Mouse (Mus musculus) embryonic facial prominence, embryonic 14.5 days (tissue): ENCODE data around the gene Klhl35. TPM values are rescaled to one million over a fixed set of nuclear protein-coding genes. Genes with fewer than 3 reads are reported as not detected.

Experiments
- ATAC-seq: fragments of 200-750 bp; cut with Nextera tagmentation; 2 replicates; pipeline ENCODE4 v1.8.0; 2017; ENCODE audit warnings: low read depth, moderate number of reproducible peaks, moderate TSS enrichment
- DNase-seq: peaks from one replicate; pipeline ENCODE4 v3.0.0-alpha.2; 2015; ENCODE audit warnings: low spot score
- H3K27ac ChIP-seq: fragments of 300-500 bp; sonication (generic); replicated peaks from 2 replicates; pipeline ENCODE4 v1.5.1; 2014; ENCODE audit warnings: low read depth, mild to moderate bottlenecking, low read length, moderate library complexity
- H3K27me3 ChIP-seq: fragments of 300-500 bp; sonication (generic); replicated peaks from 2 replicates; pipeline ENCODE4 v1.6.1; 2014; ENCODE audit warnings: low read length; ENCODE audit not compliant: control insufficient read depth, insufficient read depth
- H3K36me3 ChIP-seq: fragments of 300-500 bp; sonication (generic); 2 replicates; pipeline ENCODE4 v1.6.1; 2014; ENCODE audit warnings: low read length, mixed read lengths; ENCODE audit not compliant: control insufficient read depth, insufficient read depth
- H3K4me1 ChIP-seq: fragments of 300-500 bp; sonication (generic); 2 replicates; pipeline ENCODE4 v1.6.1; 2014; ENCODE audit warnings: antibody characterized with exemption, low read length; ENCODE audit not compliant: control insufficient read depth, insufficient read depth
- H3K4me2 ChIP-seq: fragments of 300-500 bp; sonication (generic); 2 replicates; pipeline ENCODE4 v1.6.1; 2014; ENCODE audit warnings: low read depth, mild to moderate bottlenecking, low read length, moderate library complexity, mixed read lengths
- H3K4me3 ChIP-seq: fragments of 300-500 bp; sonication (generic); 2 replicates; pipeline ENCODE4 v1.5.1; 2014; ENCODE audit warnings: low read depth, mild to moderate bottlenecking, low read length
- H3K9ac ChIP-seq: fragments of 300-500 bp; sonication (generic); 2 replicates; pipeline ENCODE4 v1.6.1; 2014; ENCODE audit warnings: low read depth, mild to moderate bottlenecking, low read length, moderate library complexity, mixed read lengths
- H3K9me3 ChIP-seq: fragments of 300-500 bp; sonication (generic); 2 replicates; pipeline ENCODE4 v1.6.1; 2016; ENCODE audit warnings: low read length; ENCODE audit not compliant: control insufficient read depth
- WGBS: fragments of 180-500 bp; shearing (Covaris S2); extraction: QIAGEN DNeasy Blood & Tissue Kit; methylation state at CpG from one replicate; pipeline ENCODE4 v1.1.7; 2014; 5-methylcytosine and 5-hydroxymethylcytosine counted together
- polyA plus RNA-seq: library from polyadenylated mRNA; unstranded; fragments of >200 nt; fragmentation: Nextera tagmentation; extraction: Ambion mirVana; gene quantifications from 2 replicates; pipeline ENCODE4 v1.2.1, GENCODE M21; 2014

The Klhl35 gene
- polyA plus RNA-seq, 1 experiment from 2014 or later: 0.74 TPM

DNA sequence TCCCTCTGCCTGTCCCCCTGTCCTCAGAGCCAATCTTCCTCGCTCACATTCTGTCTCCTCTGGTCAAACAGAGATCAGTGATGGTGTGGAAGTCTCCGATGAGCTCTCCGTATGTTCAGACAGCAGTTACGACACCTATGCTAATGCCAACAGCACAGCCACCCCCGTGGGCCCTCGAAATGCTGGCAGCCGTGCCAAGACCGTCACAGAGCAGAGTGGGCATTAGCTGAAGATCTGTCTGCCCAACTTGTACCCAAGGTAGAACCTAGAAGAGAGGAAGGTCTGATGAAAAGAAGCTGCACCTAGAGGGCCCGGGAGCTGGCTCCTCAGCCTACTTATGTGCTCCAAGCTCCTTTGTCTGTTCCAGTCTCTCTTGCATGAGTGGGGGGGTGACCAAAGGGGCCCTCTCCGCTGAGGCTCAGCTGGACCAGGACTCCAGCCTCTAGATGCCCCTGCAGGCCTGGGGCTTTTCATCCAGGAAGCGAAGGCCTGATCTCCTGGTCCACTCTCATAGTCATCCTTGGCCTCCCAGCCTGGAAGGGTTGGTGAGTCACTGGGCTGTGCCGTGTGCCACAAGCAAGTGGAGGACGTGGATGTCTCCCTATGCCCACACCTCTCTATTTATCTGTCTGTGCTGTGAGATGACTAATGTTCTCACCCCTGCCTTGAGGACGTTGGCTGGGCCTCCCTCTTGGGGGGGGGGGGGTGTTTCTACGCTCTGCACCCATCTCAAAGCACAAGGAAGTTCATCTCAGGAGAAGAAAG lies 5.7 kb upstream of the Klhl35 start:
- peaks cover 11% of the 10 kb centered on the region; the same call in 1 of the 2 replicates for H3K36me3 ChIP-seq
- H3K4me3 ChIP-seq: no peak overlapping the region
- no peaks in the 10 kb centered on the region for H3K27me3 ChIP-seq
- no peak overlapping the region for H3K27ac ChIP-seq
- ATAC-seq (no peak), DNase-seq (no peak)
- H3K9ac ChIP-seq: no peak overlapping the region
- H3K4me1 ChIP-seq: no peaks in the 10 kb centered on the region
- no peaks in the 10 kb centered on the region for H3K9me3 ChIP-seq
- no peak overlapping the region for H3K4me2 ChIP-seq
- 92% methylated on average over 14 of the region's 15 CpGs for WGBS

DNA sequence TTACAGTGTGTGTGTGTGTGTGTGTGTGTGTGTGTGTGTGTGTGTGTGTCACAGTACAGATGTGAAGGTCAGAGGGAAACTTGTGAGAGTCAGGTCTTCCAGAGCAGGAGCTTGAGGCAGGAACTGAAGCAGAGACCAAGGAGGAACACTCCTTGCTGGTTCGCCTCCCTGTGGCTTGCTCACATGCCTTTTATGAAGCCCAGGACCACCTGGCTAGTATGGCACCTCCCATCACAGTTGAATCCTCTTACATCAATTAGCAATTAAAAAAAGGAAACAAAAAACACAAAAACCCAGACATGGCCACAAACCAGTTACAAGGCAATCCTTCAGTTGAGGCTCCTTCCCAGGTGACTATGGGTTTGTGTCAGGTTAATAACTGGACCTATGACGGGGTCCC lies 2.7 kb upstream of the Klhl35 start:
- Histone ChIP-seq H3K9ac (no peak overlapping the region), H3K36me3 (peaks cover 11% of the 10 kb centered on the region; the same call in 1 of the 2 replicates), H3K4me3 (no peak overlapping the region), H3K27ac (no peak overlapping the region), H3K27me3 (no peaks in the 10 kb centered on the region), H3K9me3 (no peaks in the 10 kb centered on the region), H3K4me1 (peaks cover 9% of the 10 kb centered on the region), H3K4me2 (no peak overlapping the region)
- 80% methylated on average over 2 of the region's 2 CpGs for WGBS
- ATAC-seq (no peak), DNase-seq (no peak)

DNA sequence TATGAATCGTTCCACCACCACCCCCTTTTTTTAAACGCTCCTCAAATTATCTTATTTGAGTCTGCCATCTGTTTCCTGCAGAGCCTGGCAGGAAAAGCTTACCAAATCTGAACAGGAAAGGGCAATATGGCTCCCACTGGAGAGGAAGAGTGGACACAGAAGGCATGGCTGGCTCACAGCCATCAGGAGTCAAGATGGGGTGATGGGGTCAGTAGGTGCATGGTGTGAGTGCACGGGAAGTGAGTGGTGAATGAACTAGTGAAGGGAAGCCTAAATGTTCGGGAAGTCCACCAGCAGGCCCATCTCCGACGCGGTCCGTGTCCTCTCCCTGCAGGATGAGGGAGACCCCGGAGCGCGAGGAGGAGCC lies 2.1 kb downstream of the Klhl35 start:
- Histone ChIP-seq H3K4me3 (peak overlapping the region; percentile 64), H3K9ac (peak overlapping the region; percentile 84), H3K27me3 (no peaks in the 10 kb centered on the region), H3K27ac (peak overlapping the region; percentile 95), H3K36me3 (peaks cover 12% of the 10 kb centered on the region), H3K4me2 (peak overlapping the region; percentile 86), H3K9me3 (no peaks in the 10 kb centered on the region), H3K4me1 (peaks cover 15% of the 10 kb centered on the region)
- DNase-seq (peak; percentile 50), ATAC-seq (no peak)
- WGBS: 30% methylated on average over 4 of the region's 11 CpGs

DNA sequence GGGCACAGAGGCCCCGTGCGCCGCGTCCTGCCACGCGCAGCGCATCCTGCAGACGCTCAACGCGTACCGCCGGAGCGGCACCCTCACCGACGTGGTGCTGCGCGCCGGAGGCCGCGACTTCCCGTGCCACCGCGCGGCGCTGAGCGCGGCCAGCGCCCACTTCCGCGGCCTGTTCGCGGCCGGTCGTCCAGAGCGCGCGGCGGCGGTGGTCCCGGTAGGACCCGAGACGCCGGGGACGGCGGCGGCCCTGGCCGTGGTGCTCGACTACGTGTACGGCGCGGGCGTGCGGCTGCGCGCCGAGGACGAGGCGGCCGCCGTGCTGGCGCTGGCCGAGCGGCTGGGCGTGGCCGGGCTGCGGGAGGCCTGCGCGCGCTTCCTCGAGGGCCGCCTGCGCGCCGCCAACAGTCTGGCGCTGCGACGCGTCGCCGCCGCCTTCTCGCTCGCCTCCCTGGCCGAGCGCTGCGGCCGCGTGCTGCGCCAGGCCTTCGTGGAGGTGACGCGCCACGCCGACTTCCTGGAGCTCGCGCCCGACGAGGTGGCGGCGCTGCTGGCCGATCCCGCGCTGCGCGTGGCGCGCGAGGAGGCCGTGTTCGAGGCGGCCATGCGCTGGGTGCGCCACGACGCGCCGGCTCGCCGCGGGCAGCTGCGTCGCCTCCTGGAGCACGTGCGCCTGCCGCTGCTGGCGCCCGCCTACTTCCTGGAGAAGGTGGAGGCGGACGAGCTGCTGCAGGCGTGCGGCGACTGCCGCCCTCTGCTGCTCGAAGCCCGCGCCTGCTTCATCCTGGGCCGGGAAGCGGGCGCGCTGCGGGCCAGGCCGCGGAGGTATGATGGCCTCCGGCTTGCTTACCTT lies 2.7 kb downstream of the Klhl35 start:
- peak overlapping the region; percentile 95 for H3K27ac ChIP-seq
- H3K4me3 ChIP-seq: peak overlapping the region; percentile 64
- H3K9ac ChIP-seq: peak overlapping the region; percentile 84
- no peaks in the 10 kb centered on the region for H3K9me3 ChIP-seq
- no peaks in the 10 kb centered on the region for H3K27me3 ChIP-seq
- peak overlapping the region; percentile 86 for H3K4me2 ChIP-seq
- peaks cover 19% of the 10 kb centered on the region for H3K36me3 ChIP-seq
- DNase-seq (peak; percentile 94), ATAC-seq (peak; percentile 87)
- WGBS: 1% methylated on average over 18 of the region's 145 CpGs
- peaks cover 15% of the 10 kb centered on the region for H3K4me1 ChIP-seq

DNA sequence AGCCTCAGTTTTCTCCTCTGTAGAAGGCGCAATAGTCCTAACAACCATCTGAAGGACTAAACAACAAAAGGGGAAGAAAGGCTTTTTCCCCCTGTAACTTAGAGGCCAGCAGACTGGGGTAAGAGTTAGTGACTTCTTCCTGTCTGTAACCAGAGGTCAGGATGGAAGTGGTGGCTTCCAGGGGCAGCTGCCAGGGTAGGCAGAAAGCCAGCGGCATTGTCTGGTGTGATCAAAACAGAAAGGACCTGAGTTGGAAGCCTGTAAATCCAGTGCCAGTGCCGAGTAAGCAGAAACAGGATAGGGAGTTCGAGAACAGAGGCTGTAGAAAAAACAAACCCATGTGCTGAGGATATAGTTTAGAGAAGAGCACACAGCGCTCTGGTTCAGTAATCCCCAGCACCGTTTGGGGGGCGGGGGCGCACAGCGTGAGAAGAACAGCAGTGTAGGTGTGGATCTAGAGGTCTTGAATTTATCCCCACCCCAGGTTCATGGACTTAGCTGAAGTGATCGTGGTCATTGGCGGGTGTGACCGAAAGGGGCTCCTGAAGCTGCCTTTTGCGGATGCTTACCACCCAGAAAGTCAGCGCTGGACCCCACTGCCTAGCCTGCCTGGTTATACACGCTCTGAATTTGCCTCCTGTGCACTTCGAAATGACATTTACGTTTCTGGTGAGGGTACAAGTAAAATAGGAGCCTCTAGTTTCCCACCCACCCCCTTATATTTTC lies 4.0 kb downstream of the Klhl35 start:
- no peaks in the 10 kb centered on the region for H3K9me3 ChIP-seq
- DNase-seq (no peak), ATAC-seq (no peak)
- H3K27ac ChIP-seq: peak overlapping the region; percentile 95; the same call in 1 of the 2 replicates
- WGBS: 80% methylated on average over 17 of the region's 17 CpGs
- no peaks in the 10 kb centered on the region for H3K27me3 ChIP-seq
- no peak overlapping the region for H3K4me2 ChIP-seq
- no peak overlapping the region for H3K9ac ChIP-seq
- H3K4me1 ChIP-seq: peaks cover 15% of the 10 kb centered on the region
- H3K4me3 ChIP-seq: no peak overlapping the region
- H3K36me3 ChIP-seq: peaks cover 30% of the 10 kb centered on the region

DNA sequence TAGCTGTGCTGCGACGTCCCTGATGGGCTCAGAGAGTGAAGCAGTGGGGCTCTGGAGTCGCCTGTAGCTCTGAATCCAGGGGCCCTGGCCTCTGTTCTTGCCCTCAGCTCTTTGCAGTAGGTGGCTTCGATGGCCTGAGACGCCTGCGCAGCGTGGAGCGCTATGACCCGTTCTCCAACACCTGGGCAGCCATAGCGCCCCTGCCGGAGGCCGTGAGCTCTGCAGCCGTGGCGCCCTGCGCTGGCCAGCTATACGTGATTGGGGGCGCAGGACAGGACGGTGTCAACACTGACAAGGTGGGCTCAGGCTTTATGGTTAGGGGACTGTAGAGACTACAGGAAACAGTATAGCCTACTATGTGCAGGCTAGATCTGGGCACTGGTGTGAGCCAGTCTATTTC lies 5.8 kb downstream of the Klhl35 start:
- ATAC-seq (no peak), DNase-seq (no peak)
- Histone ChIP-seq H3K27ac (no peak overlapping the region), H3K36me3 (peaks cover 39% of the 10 kb centered on the region), H3K4me1 (peaks cover 15% of the 10 kb centered on the region), H3K4me3 (no peak overlapping the region), H3K9me3 (no peaks in the 10 kb centered on the region), H3K9ac (no peak overlapping the region), H3K4me2 (no peak overlapping the region), H3K27me3 (no peaks in the 10 kb centered on the region)
- 61% methylated on average over 17 of the region's 18 CpGs for WGBS

DNA sequence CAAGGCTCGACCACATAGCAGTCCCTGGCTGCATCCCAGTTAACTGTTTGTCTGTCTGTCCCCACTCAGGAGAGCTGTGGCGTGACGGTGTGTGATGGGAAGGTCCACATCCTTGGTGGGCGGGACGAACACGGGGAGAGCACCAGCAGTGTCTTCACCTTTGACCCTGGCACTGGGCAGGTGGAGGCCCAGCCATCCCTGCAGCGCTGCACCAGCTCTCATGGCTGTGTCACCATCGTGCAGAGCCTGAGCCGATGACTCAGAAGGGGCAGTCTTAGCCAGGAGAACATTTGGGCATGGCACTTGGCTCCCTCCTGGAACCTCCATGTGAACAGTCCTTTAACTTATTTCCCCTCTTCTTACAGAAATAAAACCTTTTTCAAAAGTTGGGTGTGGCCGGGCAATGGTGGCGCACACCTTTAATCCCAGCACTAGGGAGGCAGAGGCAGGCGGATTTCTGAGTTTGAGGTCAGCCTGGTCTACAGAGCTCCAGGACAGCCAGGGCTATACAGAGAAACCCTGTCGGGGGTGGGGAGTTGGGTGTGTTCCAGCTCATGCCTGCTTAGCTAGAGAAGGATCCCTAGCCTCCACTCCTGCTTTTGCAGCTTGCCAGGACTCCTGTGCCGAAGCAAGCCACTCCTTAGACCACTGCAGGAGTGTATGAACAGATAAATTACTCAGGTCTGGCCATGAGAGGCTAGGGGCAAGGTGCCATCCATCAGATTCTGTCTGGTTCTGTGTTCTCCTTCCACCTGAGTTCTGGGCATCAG lies 8.0 kb downstream of the Klhl35 start:
- H3K9ac ChIP-seq: no peak overlapping the region
- DNase-seq (no peak), ATAC-seq (no peak)
- peaks cover 61% of the 10 kb centered on the region for H3K36me3 ChIP-seq
- no peak overlapping the region for H3K4me3 ChIP-seq
- H3K27ac ChIP-seq: no peak overlapping the region
- H3K9me3 ChIP-seq: no peaks in the 10 kb centered on the region
- no peak overlapping the region for H3K4me2 ChIP-seq
- no peaks in the 10 kb centered on the region for H3K27me3 ChIP-seq
- WGBS: 88% methylated on average over 14 of the region's 14 CpGs
- peaks cover 5% of the 10 kb centered on the region; the same call in 1 of the 2 replicates for H3K4me1 ChIP-seq
